Mouse (Mus musculus): ENCODE measurements at regions not wholly inside any gene's neighbourhood (a gene's known extent, or its start where the extent isn't known, plus 50 kb on each side); places are given as distances from the start of the nearest gene placed in this dataset.

DNA sequence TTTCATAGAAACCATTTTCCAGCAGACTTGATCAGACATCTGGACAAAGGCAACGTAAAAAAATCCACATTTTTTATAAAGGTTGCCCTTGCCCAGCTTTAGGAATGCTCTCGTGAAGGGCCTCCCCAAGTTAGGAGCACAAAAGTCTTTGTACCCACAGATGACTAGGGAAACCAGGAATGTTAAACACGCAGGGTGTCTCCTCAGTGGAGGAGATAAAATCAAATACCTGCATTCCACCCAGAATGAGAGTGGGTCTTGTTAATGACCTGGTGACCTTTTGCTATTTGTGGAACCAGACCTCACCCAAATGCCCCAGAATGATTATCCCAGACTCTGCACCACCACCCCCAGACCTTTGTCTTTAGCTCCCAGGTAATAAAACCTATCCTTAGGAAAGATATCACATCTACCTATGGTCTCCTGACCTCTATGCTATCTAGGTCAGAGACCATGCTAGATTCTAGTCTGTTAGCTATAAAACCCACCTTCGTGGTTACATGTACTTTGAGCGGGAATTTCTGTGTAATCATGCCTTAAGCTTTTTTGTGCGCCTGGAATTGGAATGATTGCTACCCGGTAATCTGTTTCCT lies 146.6 kb downstream of the Dad1 start:
- TF ChIP-seq CTCF (IDR thresholded peaks at IDR 0.05; ENCODE audit: low read depth) = no peak
- TF ChIP-seq EP300 (IDR thresholded peaks at IDR 0.05; ENCODE audit: low read depth) = no peak

Data from heart, postnatal 0 days (tissue).